Mouse (Mus musculus): ENCODE measurements around the gene Rhox3c. TPM values are rescaled to one million over a fixed set of nuclear protein-coding genes. Genes with fewer than 3 reads are reported as not detected.
"Not testable (repeated sequence)": the region's sequence is repeated elsewhere in the genome, so short reads cannot be mapped to it uniquely, and the experiment has no call there.

The Rhox3c gene
- polyA plus RNA-seq (2015; fragmentation: Nextera tagmentation; extraction: Ambion mirVana) = not detected in 2 replicates

- H3K27me3 ChIP-seq; H3K9ac ChIP-seq; H3K4me1 ChIP-seq; ATAC-seq (ENCODE audit: insufficient number of reproducible peaks, insufficient read depth, low FRiP score, low TSS enrichment, low read depth); H3K4me2 ChIP-seq; H3K27ac ChIP-seq; H3K4me3 ChIP-seq; H3K9me3 ChIP-seq; H3K36me3 ChIP-seq: not testable (repeated sequence)
- WGBS = 81% methylated on average over 3 of the region's 4 CpGs
Observed at GRCm38 (mm10) chrX:37458285-37458684, at the start of gene Rhox3c. Gene Rhox3c (plus strand): TSS chrX:37458585.

DNA sequence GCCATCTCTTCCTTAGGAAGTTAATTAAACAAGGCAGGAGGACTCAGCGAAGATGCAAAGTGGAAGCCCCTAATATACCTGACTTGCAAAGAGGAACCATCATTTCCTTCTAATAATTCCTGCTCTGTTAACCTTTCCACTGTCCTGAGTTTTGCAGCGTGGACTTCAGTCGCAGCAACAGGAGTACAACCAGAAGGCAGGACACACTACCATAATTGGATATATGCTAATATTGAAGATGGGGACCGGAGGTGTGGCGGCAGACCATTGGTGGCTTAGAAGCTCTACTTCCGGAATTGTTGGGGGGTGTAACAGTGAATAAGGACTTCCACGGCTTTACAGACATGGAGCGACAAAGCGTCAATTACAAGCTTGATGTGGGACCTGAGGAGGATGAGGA is 46.6 kb upstream of the Rhox3c start, which contains the start of gene Rhox2b:
Gene Rhox2b, plus strand, starts transcription at position 301 of the 400 bp plus-strand sequence.
- not testable (repeated sequence) for H3K9ac ChIP-seq; H3K4me1 ChIP-seq; ATAC-seq (ENCODE audit: insufficient number of reproducible peaks, insufficient read depth, low FRiP score, low TSS enrichment, low read depth); H3K27me3 ChIP-seq; H3K27ac ChIP-seq; H3K9me3 ChIP-seq; H3K36me3 ChIP-seq; H3K4me2 ChIP-seq; H3K4me3 ChIP-seq
- no CpG with 5 or more reads among the region's 9 CpGs for WGBS

DNA sequence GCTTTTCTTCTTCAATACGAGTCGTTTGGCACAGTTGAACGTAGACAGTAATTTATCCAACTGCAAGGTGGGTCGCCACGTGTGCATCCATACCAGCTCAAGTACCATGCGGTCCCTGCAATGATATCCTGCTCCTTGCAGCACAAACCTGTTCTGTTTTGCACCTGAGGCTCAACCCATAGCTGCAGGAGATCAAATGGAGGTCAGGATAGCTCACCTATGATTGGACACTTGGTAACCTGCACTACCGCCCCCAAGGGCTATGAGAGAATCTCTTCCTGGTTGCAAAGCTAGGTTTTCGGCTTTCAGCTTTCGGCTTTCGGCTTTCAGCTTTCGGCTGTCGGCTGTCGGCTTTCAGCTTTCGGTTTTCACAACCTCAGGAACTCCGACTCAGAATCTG is 26.2 kb upstream of the Rhox3c start, which contains the start of gene Rhox4b:
Gene Rhox4b, plus strand, starts transcription at position 301 of the 400 bp plus-strand sequence.
- not testable (repeated sequence) for H3K9me3 ChIP-seq; H3K9ac ChIP-seq; ATAC-seq (ENCODE audit: insufficient number of reproducible peaks, insufficient read depth, low FRiP score, low TSS enrichment, low read depth); H3K4me1 ChIP-seq; H3K4me3 ChIP-seq; H3K4me2 ChIP-seq; H3K27ac ChIP-seq; H3K27me3 ChIP-seq; H3K36me3 ChIP-seq
- WGBS = 87% methylated on average over 14 of the region's 15 CpGs

DNA sequence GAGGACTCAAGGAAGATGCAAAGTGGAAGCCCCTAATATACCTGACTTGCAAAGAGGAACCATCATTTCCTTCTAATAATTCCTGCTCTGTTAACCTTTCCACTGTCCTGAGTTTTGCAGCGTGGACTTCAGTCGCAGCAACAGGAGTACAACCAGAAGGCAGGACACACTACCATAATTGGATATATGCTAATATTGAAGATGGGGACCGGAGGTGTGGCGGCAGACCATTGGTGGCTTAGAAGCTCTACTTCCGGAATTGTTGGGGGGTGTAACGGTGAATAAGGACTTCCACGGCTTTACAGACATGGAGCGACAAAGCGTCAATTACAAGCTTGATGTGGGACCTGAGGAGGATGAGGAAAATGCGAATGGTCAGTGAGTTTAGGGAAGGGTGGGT is 5.0 kb upstream of the Rhox3c start, which contains the start of gene Rhox2c:
Gene Rhox2c, plus strand, starts transcription at position 301 of the 400 bp plus-strand sequence.
- not testable (repeated sequence) for ATAC-seq (ENCODE audit: insufficient number of reproducible peaks, insufficient read depth, low FRiP score, low TSS enrichment, low read depth); H3K4me1 ChIP-seq; H3K4me2 ChIP-seq; H3K9ac ChIP-seq; H3K27ac ChIP-seq; H3K4me3 ChIP-seq; H3K36me3 ChIP-seq; H3K27me3 ChIP-seq; H3K9me3 ChIP-seq
- 99% methylated on average over 7 of the region's 10 CpGs for WGBS

GRCm38 (mm10) chrX:37480037-37480436 is 21.7 kb downstream of the Rhox3c start, which contains the start of gene Rhox4c:
Gene Rhox4c (plus strand): TSS chrX:37480337.
- not testable (repeated sequence) for H3K4me1 ChIP-seq; H3K4me2 ChIP-seq; H3K9ac ChIP-seq; H3K27me3 ChIP-seq; H3K9me3 ChIP-seq; ATAC-seq (ENCODE audit: insufficient number of reproducible peaks, insufficient read depth, low FRiP score, low TSS enrichment, low read depth); H3K4me3 ChIP-seq; H3K27ac ChIP-seq; H3K36me3 ChIP-seq
- WGBS = 93% methylated on average over 14 of the region's 14 CpGs

- not testable (repeated sequence) for H3K9ac ChIP-seq; H3K36me3 ChIP-seq; H3K4me2 ChIP-seq; H3K4me3 ChIP-seq; H3K4me1 ChIP-seq; H3K27ac ChIP-seq; H3K9me3 ChIP-seq; ATAC-seq (ENCODE audit: insufficient number of reproducible peaks, insufficient read depth, low FRiP score, low TSS enrichment, low read depth); H3K27me3 ChIP-seq
- 93% methylated on average over 16 of the region's 18 CpGs for WGBS
Observed at GRCm38 (mm10) chrX:37514059-37514458, 55.7 kb downstream of the Rhox3c start, which contains the start of gene Rhox4d. Gene Rhox4d (plus strand): TSS chrX:37514359.

Other genes starting within 250 kb of the Rhox3c start
- gene Gm9, start 247.5 kb upstream of the Rhox3c start, polyA plus RNA-seq (2015; fragmentation: Nextera tagmentation; extraction: Ambion mirVana) = not detected in 2 replicates
- gene Rhox1, start 236.3 kb upstream of the Rhox3c start, polyA plus RNA-seq (2015; fragmentation: Nextera tagmentation; extraction: Ambion mirVana) = not detected in 2 replicates
- not detected in 2 replicates for gene Rhox2a, start 213.6 kb upstream of the Rhox3c start, polyA plus RNA-seq (2015; fragmentation: Nextera tagmentation; extraction: Ambion mirVana)
- not detected in 2 replicates for gene Rhox3a, start 208.7 kb upstream of the Rhox3c start, polyA plus RNA-seq (2015; fragmentation: Nextera tagmentation; extraction: Ambion mirVana)
- 1.1 TPM in 1 of 2 replicates, not detected in the other for gene Rhox4a, start 193.2 kb upstream of the Rhox3c start, polyA plus RNA-seq (2015; fragmentation: Nextera tagmentation; extraction: Ambion mirVana)
- not detected in 2 replicates for gene Rhox3a2, start 78.6 kb upstream of the Rhox3c start, polyA plus RNA-seq (2015; fragmentation: Nextera tagmentation; extraction: Ambion mirVana)
- gene Rhox4a2, start 67.7 kb upstream of the Rhox3c start, polyA plus RNA-seq (2015; fragmentation: Nextera tagmentation; extraction: Ambion mirVana) = 1.7 TPM in 1 of 2 replicates, not detected in the other
- gene Rhox2b, start 46.5 kb upstream of the Rhox3c start, polyA plus RNA-seq (2015; fragmentation: Nextera tagmentation; extraction: Ambion mirVana) = not detected in 2 replicates
- gene Rhox4b, start 26.1 kb upstream of the Rhox3c start, polyA plus RNA-seq (2015; fragmentation: Nextera tagmentation; extraction: Ambion mirVana) = 0.87 TPM in 1 of 2 replicates, not detected in the other
- 0.45 TPM in 1 of 2 replicates, not detected in the other for gene Rhox2c, start 4.9 kb upstream of the Rhox3c start, polyA plus RNA-seq (2015; fragmentation: Nextera tagmentation; extraction: Ambion mirVana)
- not detected in 2 replicates for gene Rhox4c, start 21.8 kb downstream of the Rhox3c start, polyA plus RNA-seq (2015; fragmentation: Nextera tagmentation; extraction: Ambion mirVana)
- not detected in 2 replicates for gene Rhox2d, start 34.8 kb downstream of the Rhox3c start, polyA plus RNA-seq (2015; fragmentation: Nextera tagmentation; extraction: Ambion mirVana)
- 0.62 TPM in 1 of 2 replicates, not detected in the other for gene Rhox4d, start 55.8 kb downstream of the Rhox3c start, polyA plus RNA-seq (2015; fragmentation: Nextera tagmentation; extraction: Ambion mirVana)
- not detected in 2 replicates for gene Rhox2e, start 71.9 kb downstream of the Rhox3c start, polyA plus RNA-seq (2015; fragmentation: Nextera tagmentation; extraction: Ambion mirVana)
- gene Rhox3e, start 83.4 kb downstream of the Rhox3c start, polyA plus RNA-seq (2015; fragmentation: Nextera tagmentation; extraction: Ambion mirVana) = not detected in 2 replicates
- gene Rhox4e, start 98.8 kb downstream of the Rhox3c start, polyA plus RNA-seq (2015; fragmentation: Nextera tagmentation; extraction: Ambion mirVana) = 0.70 TPM in 1 of 2 replicates, not detected in the other
- gene Rhox2f, start 112.8 kb downstream of the Rhox3c start, polyA plus RNA-seq (2015; fragmentation: Nextera tagmentation; extraction: Ambion mirVana) = not detected in 2 replicates
- gene Rhox3f, start 122.4 kb downstream of the Rhox3c start, polyA plus RNA-seq (2015; fragmentation: Nextera tagmentation; extraction: Ambion mirVana) = not detected in 2 replicates
- not detected in 2 replicates for gene Rhox4f, start 149.1 kb downstream of the Rhox3c start, polyA plus RNA-seq (2015; fragmentation: Nextera tagmentation; extraction: Ambion mirVana)
- gene Rhox3g, start 170.0 kb downstream of the Rhox3c start, polyA plus RNA-seq (2015; fragmentation: Nextera tagmentation; extraction: Ambion mirVana) = not detected in 2 replicates
- gene Rhox2g, start 184.9 kb downstream of the Rhox3c start, polyA plus RNA-seq (2015; fragmentation: Nextera tagmentation; extraction: Ambion mirVana) = not detected in 2 replicates
- gene Rhox4g, start 192.7 kb downstream of the Rhox3c start, polyA plus RNA-seq (2015; fragmentation: Nextera tagmentation; extraction: Ambion mirVana) = not detected in 2 replicates
- gene Rhox3h, start 210.2 kb downstream of the Rhox3c start, polyA plus RNA-seq (2015; fragmentation: Nextera tagmentation; extraction: Ambion mirVana) = not detected in 2 replicates
- gene Rhox2h, start 214.7 kb downstream of the Rhox3c start, polyA plus RNA-seq (2015; fragmentation: Nextera tagmentation; extraction: Ambion mirVana) = not detected in 2 replicates